Mouse (Mus musculus) thymus, adult 18-20 months (tissue): ENCODE results near the gene Fasl.

Source experiments
- DNase-seq, 2 experiments: peaks; one replicate each; pipeline ENCODE4 v3.0.0; 2022; ENCODE audit warnings: mixed read lengths in 2 of 2

Fasl gene

DNA sequence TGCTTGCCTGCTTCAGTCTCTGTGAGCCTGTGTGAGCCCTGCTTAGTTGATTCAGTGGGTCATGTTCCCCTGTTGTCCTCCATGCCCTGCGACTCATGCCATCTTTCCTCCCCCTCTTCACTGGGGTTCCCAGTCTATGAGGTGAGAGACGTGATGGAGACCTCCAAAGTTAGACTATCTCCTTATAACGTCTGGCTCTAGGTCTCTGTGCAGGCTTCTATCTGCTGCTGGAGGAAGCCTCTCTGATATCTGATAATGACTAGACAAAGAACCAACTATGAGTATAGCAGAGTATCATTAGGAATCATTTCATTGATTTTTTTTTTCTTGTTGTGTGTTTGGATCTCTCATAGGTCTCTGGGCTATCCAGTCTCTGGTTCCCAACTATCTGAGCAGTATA, 31.7 kb downstream of the Fasl start:
- DNase-seq: no peak

DNA sequence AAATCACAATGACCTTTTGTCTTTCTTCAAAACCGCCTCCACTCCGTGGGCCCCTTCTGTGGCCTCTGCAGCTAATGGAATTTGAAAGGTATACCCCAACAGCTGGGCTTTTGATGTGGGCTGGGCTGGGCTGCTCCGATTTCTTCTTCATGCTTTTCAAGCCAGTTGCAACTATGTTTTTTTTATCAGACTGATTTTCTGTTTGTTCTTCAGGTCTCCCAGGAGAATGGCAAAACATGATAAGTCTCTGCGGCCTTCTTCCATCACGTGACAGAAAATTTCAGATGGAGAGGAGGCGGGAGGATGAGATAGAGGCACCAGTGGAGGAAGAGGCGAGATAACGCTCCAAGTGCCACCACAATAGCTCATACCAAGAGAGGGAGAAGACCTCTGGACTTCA, 37.0 kb downstream of the Fasl start:
- no peak for DNase-seq

DNA sequence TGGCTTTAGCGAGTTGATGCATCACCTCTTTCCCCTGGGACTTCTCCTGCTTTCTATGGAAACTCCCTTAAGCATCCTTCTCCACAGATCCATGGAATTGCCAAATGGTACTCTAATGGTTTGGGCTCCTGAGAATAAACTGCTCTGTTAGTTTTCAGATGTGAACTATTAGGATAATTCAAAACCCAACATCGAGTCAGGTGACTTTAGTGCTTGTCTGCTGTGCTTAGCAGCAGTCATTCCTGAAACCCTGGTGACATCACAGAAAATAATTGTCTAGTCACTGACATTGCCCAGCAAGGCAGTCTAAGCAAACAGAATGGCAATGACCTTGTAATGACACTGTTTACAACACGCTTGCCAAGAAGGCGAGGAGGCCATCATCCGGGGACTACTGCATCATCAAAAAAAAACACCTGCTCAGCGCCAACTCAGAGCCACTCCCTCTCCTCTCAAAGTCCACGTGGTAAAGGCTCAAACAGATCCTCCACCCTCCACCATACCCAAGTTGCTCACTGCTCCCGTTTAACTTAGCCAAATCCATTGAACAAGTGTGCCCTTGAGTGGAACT, 37.7 kb downstream of the Fasl start:
- DNase-seq: no peak

DNA sequence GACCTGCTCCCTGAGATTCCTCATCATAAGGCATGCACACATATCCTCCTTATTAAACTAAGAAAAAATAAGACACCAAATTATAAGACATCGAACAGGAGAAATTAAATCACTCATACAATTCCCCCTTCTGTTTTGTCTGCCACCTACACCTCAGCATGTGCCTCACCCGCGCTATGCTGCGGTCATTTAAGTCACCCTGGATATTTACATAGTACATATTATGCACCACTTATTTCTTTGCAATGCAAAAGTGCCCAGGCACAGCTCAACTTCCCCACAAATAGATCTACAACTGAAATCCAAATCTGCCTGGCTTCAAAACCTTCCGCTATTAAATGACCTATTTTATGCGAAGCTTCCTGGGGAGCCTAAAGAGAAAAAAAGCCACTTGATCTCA, 39.6 kb downstream of the Fasl start:
- DNase-seq: no peak

DNA sequence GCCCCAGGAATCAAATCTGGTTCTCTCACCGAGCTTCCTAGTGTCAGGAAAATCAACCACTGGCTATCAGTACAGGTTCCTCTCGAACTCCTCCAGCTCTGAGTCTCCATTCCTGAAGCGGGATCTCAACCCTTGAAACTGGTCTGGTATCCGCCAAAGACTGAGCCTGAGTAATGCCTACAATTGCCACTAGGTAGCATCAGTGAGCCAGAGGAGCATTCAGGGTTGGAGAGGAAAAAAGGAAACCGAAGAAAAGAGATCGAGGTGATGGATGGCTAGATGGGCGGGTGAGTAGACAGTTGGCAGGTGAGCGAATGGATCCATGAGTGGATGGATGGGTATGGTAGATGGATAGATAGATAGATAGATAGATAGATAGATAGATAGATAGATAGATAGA, 40.2 kb downstream of the Fasl start:
- DNase-seq: peak in 1 of 2 experiments; percentile 58

DNA sequence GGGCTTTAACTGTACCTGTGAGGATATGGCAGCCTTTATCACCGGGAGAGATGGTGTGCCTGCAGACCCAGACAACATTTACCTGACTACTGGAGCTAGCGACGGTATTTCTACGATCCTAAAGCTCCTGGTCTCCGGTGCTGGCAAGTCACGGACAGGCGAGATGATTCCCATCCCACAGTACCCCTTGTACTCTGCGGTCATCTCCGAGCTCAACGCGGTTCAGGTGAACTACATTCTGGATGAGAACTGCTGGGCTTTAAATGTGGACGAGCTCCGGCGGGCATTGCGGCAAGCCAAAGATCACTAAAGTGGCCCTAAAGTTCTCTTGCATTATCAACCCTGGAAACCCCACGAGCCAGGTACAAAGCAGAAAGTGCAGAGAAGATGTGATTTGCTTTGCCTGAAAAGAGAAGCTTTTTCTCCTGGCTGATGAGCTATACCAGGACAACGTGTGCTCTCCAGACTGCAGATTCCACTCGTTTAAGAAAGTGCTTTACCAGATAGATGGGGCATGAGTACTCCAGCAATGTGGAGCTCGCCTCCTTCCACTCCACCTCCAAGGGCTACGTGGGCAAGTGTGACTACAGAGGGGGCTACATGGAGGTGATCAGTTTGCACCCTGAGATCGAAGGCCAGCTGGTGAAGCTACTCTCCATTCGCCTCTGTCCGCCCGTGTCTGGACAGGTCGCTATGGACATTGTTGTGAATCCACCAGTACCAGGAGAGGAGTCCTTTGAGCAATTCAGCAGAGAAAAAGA, 41.6 kb downstream of the Fasl start:
- DNase-seq: no peak

DNA sequence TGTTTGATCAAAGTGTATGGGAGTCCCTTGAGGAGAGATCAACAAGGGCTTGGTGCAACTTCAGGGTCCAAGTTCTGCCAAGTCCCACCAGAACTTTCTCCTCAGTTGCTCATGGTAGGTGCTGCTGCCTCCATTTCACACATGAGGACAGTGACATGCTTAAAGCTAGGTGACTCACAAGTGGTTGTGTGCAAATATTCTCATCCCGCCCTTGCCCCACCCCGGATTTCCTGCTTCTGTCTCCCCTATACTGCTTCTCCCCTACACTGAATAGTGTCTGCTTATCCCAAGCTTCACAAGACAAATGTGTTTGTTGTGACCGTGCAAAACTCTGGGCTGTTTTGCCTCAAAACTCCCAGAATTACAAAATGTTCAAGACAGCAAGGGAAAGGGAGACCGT, 43.4 kb downstream of the Fasl start:
- no peak for DNase-seq

DNA sequence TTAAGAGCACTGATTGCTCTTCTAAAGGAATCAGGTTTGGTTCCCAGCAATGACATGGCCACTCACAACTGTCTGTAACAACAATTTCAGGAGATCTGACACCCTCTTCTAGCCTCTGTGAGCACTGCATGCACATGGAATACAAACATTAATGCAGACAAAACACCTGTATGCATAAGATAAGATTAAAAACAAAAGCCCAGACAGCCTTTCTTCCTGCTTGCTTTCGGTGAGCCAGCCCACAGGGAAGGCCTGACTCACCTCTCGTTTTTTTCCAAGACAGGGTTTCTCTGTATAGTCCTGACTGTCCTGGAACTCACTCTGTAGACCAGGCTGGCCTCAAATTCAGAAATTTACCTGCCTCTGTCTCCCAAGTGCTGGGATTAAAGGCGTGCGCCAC, 44.1 kb downstream of the Fasl start:
- no peak for DNase-seq

DNA sequence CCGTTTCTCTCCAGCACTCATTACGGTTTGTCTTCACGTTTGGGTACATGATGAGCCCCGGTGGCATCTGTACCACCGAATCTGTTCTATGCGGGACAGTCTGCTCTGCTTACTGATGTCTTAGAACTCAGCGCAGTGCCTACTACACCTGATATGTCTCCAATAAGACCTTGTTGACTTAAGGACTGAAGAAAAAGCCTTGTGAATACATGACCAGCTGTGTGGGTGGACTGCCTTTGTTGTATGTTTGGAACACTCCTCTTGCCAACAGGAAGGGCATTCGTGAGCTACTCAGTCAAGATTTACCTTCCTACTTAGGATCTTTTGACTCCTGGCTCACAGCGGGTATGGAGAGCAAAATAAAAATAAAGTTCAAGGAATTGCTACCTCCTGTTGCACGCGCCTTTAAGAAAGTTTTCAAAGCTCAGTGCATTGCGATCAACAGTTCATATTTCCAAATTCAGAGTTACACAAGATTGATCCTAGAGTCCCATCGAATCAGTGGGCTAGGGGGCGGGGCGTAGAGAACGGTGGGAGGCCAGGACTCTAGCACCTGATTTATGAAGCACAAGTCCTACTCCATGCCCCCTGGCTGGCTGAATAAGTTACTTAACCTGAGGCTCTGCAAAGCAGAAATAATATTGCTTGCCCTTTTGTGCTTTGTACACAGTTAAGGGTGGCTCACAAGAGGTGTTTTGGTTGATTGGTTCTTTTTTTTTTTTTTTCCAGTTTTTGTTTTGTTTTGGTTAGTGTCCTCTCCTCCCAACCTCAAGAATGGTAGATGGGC, 45.6 kb downstream of the Fasl start:
- no peak for DNase-seq

DNA sequence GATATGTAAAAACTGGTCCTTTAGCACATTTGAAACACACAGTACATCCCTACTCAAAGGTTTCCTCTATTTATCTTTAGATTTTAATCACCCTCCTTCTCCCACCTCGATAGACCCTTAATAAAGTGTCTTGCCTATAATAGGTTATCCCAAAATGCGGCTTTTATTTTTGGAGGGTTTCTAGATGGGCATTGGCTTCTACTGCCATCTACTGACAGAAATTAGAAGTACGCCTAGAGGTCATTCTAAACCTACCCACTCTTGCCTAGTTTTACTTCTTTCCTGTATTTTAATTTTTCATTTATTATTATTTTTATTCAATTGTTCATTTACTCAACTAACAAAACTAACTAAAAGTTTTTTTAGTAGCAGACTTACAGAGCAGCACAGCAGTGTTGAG, 51.4 kb downstream of the Fasl start:
- no peak for DNase-seq

DNA sequence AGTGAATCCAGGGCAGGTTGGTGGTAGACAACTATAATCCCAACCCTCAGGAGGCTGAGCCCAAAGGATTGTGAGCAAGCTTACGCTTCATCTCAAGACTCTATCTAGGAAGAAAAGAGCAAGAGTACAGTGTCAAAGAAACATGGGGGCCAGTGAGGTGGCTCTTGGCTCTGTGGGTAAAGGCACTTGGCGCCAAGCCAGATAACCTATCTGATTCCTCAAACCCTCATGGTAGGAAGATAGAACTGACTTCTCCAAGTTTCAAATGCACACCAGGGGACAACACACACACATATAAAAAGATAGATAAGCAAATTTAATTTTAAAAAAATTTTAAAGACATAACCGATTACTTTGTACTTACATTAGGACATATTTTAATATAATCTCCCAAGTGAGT, 52.0 kb downstream of the Fasl start:
- no peak for DNase-seq

DNA sequence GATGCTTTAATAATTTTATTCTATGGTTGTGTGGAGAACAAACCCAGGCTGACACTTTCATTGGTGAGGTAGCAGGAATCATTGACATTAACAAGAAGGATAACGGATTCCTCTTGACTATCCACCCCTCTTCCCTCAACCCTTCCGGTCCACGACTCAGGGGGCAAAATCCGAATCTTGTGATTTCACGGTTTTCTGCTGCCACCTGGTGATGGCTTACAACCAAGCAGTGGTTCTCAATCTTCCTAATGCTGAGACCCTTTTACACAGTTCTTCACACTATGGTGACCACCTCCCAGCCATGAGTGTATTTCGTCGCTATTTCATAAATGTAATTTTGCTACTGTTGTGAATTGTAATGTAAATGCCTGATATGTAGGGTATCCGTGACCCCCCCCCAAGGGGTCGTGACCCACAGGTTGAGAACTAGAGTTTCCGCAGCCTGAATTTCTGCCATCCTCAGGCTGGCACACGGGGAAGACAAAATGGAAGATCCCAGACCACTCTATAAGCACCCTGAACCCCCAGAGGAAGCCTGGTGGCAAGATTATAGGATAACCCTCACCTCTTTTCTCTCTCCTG, 52.7 kb downstream of the Fasl start:
- peak in 1 of 2 experiments; percentile 40 for DNase-seq

DNA sequence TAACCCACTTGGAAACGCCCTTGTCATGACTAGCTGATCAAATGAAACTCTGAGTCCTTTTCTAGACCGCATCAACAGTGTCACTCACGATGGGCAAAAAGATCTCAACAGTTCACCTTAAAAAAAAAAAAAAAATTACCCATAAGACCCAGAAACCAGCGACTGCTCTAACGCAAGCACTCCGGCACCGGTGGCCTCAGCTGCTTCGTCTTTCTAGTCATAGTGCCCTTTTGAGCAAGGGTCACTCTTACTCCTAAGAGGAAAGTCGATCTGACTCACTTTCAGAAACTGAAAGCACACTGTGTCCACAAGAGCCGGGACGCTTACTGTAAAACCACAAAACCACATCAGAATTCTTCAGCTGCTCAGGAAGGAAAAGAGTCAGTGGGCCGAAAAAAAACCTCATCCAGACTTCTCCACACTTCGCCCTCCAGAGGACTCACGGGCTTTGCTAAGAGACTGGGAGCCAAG, 53.5 kb downstream of the Fasl start:
- DNase-seq: no peak

DNA sequence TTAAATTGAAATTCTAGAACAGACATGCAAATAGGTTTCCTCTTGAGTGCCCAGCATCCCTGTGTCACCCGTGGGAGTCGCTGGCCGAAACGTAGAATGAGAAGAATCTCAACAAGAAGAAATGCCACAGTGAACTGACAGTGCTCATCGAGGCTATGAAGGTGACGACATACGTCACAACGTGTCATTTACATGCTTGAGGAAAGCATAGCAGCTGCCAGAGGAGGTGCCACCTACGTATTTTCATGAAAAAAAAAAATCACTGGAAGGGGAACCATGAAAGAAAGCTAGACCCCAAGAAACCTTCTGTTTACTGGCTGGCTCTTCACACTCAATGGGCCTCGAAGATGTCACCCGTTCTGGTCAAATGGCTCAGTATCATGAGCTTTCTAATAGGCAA, 54.0 kb downstream of the Fasl start:
- no peak for DNase-seq
